Mouse (Mus musculus) C2C12 (cell line): ENCODE data around the gene Styxl1.
A peak's percentile ranks its signal among the peaks of the same experiment; 100 is the strongest.

Source experiments
- CTCF ChIP-seq: IDR thresholded peaks from one replicate; pipeline ENCODE4 v1.5.1; 2011; ENCODE audit not compliant: control insufficient read depth, insufficient read depth, insufficient read length
- FOSL1 ChIP-seq: IDR thresholded peaks from one replicate; pipeline ENCODE4 v1.8.0; 2011; ENCODE audit warnings: mild to moderate bottlenecking, low read length; ENCODE audit not compliant: poor library complexity, insufficient read depth, severe bottlenecking
- MAX ChIP-seq: IDR thresholded peaks from one replicate; pipeline ENCODE4 v1.6.1; 2011; ENCODE audit warnings: mild to moderate bottlenecking, control low read depth
- MYOD1 ChIP-seq: IDR thresholded peaks from one replicate; pipeline ENCODE4 v1.6.1; 2011; ENCODE audit warnings: low read depth; ENCODE audit not compliant: control insufficient read depth, insufficient read length
- MYOG ChIP-seq: IDR thresholded peaks from one replicate; pipeline ENCODE4 v1.6.1; 2011; ENCODE audit not compliant: control insufficient read depth, insufficient read length; ENCODE audit errors: extremely low read depth
- USF1 ChIP-seq: IDR thresholded peaks from one replicate; pipeline ENCODE4 v1.6.1; 2011; ENCODE audit warnings: low read depth, mild to moderate bottlenecking, control low read depth, moderate library complexity

DNA sequence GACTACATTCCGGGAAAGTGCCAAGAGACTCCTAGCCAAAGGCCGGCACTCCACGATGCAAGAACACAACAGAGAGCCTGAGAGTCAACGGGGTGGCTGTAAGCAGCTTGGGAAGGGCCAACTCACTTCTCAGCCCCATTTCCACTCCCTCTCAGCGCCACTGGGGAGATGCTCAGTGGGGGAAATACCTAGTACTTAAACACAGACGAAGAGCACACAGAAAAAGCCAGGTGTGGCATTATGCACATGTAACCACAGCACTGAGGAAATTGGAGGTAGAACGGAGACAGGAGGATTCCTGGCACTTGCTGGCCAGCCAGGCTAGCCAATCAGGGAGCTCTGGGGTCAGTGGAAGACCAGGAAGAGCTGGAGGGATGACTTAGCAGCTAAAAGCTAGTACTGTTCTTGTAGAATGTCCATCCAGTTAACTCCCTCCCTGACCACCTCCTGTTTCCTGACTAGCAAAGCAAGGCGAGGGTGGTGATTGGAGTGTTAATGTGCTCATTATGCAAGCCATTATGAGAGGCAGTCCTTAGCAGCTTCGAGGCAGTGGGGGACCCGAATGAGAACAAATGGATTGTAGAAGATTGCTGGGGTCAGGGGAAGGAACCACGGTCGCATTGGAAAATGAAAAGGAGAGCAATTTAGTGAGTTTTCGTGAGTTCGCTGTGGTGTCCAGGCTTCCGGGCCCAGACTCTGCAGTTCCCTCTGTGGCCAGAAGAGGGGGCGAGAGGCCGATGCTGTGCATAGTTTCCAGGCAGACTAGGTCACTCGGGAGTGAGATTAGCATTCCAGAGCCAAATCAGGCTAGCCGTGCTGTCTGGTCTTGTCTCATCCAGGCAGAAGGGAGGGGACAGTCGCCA is 16.0 kb upstream of the Styxl1 start:
- TF ChIP-seq CTCF: peak; percentile 77
- no peak for TF ChIP-seq FOSL1
- TF ChIP-seq MAX: no peak
- no peak for TF ChIP-seq MYOG
- TF ChIP-seq USF1: no peak
- TF ChIP-seq MYOD1: no peak
